Mouse (Mus musculus): ENCODE results near the gene Bcl2l14. TPM values are rescaled to one million over a fixed set of nuclear protein-coding genes. Genes with fewer than 3 reads are reported as not detected.

Gene Bcl2l14
- polyA plus RNA-seq, 1 experiment from 2014 or later = not detected

DNA sequence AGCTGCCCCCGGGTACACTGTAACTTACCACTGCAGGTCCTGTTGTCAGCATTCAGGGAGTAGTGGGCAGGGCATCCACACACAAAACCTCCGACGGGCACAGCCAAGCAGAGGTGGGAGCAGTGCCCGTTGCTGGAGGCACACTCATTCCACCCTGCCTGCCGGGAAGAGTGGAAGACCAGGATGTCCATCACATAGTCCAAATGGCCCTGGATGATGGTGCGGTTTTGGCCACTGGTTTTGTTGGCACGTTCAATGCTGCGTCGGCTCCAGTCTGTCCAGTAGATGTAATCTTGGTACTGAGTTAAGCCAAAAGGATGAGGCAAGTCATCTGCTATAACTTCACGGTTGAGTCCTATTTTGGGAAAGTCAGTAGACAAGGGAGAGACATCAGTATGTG is 83.4 kb downstream of the Bcl2l14 start:
- H3K27me3 ChIP-seq (replicated peaks; ENCODE audit: control insufficient read depth, insufficient read depth, low read length) = no peaks in the 10 kb centered on the region
- peaks cover 7% of the 10 kb centered on the region; the same call in 1 of the 2 replicates for H3K4me1 ChIP-seq (replicated peaks; ENCODE audit: control insufficient read depth, insufficient read depth, low read length)
- no peaks in the 10 kb centered on the region for H3K9me3 ChIP-seq (ENCODE audit: control insufficient read depth, low read length)
- H3K36me3 ChIP-seq (ENCODE audit: control insufficient read depth, insufficient read depth) = peaks cover 15% of the 10 kb centered on the region
- no peak overlapping the region for H3K27ac ChIP-seq (ENCODE audit: low read length)
- H3K9ac ChIP-seq (replicated peaks; ENCODE audit: low read depth, low read length) = no peak overlapping the region
- no peak overlapping the region for H3K4me3 ChIP-seq (replicated peaks; ENCODE audit: low read length)
- WGBS = 96% methylated on average over 10 of the region's 10 CpGs
- ATAC-seq = no peak
- H3K4me2 ChIP-seq (ENCODE audit: low read length) = no peak overlapping the region

DNA sequence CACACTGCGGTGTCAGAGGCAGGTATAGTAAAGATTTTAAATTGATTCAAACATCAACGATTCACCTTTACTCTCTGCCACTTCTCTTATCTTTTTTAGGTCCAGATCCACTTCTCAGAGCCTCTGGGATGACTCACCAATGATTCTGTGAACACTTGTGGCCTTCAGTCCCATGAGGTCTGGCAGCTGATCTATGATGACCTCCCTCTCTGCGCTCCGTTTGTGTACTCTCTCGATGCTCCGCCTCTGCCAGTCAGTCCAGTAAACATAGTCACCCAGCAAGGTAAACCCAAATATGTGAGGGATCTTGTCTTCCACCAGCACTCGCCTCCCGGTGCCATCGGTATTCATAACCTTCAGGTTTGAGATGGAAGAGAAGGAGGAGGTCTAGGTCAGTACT is 90.2 kb downstream of the Bcl2l14 start:
- no peaks in the 10 kb centered on the region for H3K9me3 ChIP-seq (ENCODE audit: control insufficient read depth, low read length)
- H3K4me2 ChIP-seq (ENCODE audit: low read length) = no peak overlapping the region
- H3K27me3 ChIP-seq (replicated peaks; ENCODE audit: control insufficient read depth, insufficient read depth, low read length) = no peaks in the 10 kb centered on the region
- WGBS = 96% methylated on average over 9 of the region's 9 CpGs
- no peak overlapping the region for H3K4me3 ChIP-seq (replicated peaks; ENCODE audit: low read length)
- H3K36me3 ChIP-seq (ENCODE audit: control insufficient read depth, insufficient read depth) = peaks cover 13% of the 10 kb centered on the region
- H3K9ac ChIP-seq (replicated peaks; ENCODE audit: low read depth, low read length) = no peak overlapping the region
- ATAC-seq = no peak
- H3K4me1 ChIP-seq (replicated peaks; ENCODE audit: control insufficient read depth, insufficient read depth, low read length) = no peaks in the 10 kb centered on the region
- H3K27ac ChIP-seq (ENCODE audit: low read length) = no peak overlapping the region

Other genes with a start within 250 kb of the Bcl2l14 start
- gene Lrp6, start 170.6 kb downstream of the Bcl2l14 start, polyA plus RNA-seq (2015; fragmentation: Nextera tagmentation; extraction: Ambion mirVana) = 20.0 and 24.9 TPM in 2 replicates
- gene Mansc1, start 236.2 kb downstream of the Bcl2l14 start, polyA plus RNA-seq (2015; fragmentation: Nextera tagmentation; extraction: Ambion mirVana) = 0.90 and 1.6 TPM in 2 replicates
- gene Borcs5, start 243.2 kb downstream of the Bcl2l14 start, polyA plus RNA-seq (2015; fragmentation: Nextera tagmentation; extraction: Ambion mirVana) = 43.8 and 47.4 TPM in 2 replicates

Measured in forebrain, embryonic 16.5 days (tissue).